Mouse (Mus musculus) right cerebral cortex, postnatal 10 days (tissue): ENCODE data around the gene Mtpn.

ENCODE experiments used
- DNase-seq, 2 experiments: peaks; one replicate each; pipeline ENCODE4 v3.0.0; 2021; ENCODE audit warnings: low spot score in 2 of 2

Mtpn gene

GRCm38 (mm10) chr6:35539304-35540009 lies at the start of gene Mtpn:
Gene Mtpn (minus strand): TSS chr6:35539888.
- DNase-seq: peak; percentile 98

- no peak for DNase-seq
Observed at GRCm38 (mm10) chr6:35568731-35569130, 29.0 kb upstream of the Mtpn start.

- DNase-seq: peak; percentile 26 to 46
Observed at GRCm38 (mm10) chr6:35567755-35568154, 28.1 kb upstream of the Mtpn start.

- no peak for DNase-seq
Observed at GRCm38 (mm10) chr6:35559950-35560349, 20.3 kb upstream of the Mtpn start.

GRCm38 (mm10) chr6:35544352-35544751 lies 4.7 kb upstream of the Mtpn start:
- no peak for DNase-seq

- DNase-seq: no peak
Observed at GRCm38 (mm10) chr6:35542656-35543400, 3.1 kb upstream of the Mtpn start.

- DNase-seq: no peak
Observed at GRCm38 (mm10) chr6:35540377-35540776, 689 bp upstream of the Mtpn start.

- DNase-seq: peak in 1 of 2 experiments; percentile 20
Observed at GRCm38 (mm10) chr6:35538757-35539303, 858 bp downstream of the Mtpn start.

- no peak for DNase-seq
Observed at GRCm38 (mm10) chr6:35536021-35536420, 3.7 kb downstream of the Mtpn start.

GRCm38 (mm10) chr6:35513362-35513761 lies 26.3 kb downstream of the Mtpn start:
- DNase-seq: no peak

GRCm38 (mm10) chr6:35504781-35505180 lies 34.9 kb downstream of the Mtpn start:
- no peak for DNase-seq

GRCm38 (mm10) chr6:35502904-35503303 lies 36.8 kb downstream of the Mtpn start:
- peak in 1 of 2 experiments; percentile 33 for DNase-seq

- DNase-seq: no peak
Observed at GRCm38 (mm10) chr6:35499978-35500667, 39.6 kb downstream of the Mtpn start.

- no peak for DNase-seq
Observed at GRCm38 (mm10) chr6:35497406-35497805, 42.3 kb downstream of the Mtpn start.

- no peak for DNase-seq
Observed at GRCm38 (mm10) chr6:35493851-35494250, 45.8 kb downstream of the Mtpn start.

GRCm38 (mm10) chr6:35479651-35480335 lies 59.9 kb downstream of the Mtpn start:
- DNase-seq: no peak

- DNase-seq: no peak
Observed at GRCm38 (mm10) chr6:35476830-35477229, 62.9 kb downstream of the Mtpn start.

GRCm38 (mm10) chr6:35463450-35464395 lies 76.0 kb downstream of the Mtpn start:
- no peak for DNase-seq

GRCm38 (mm10) chr6:35462484-35462883 lies 77.2 kb downstream of the Mtpn start:
- no peak for DNase-seq
